Mouse (Mus musculus) retina, embryonic 14.5 days (tissue): ENCODE measurements around the gene Epp13.
"Not testable (repeated sequence)": the region's sequence is repeated elsewhere in the genome, so short reads cannot be mapped to it uniquely, and the experiment has no call there.

Experiments
- DNase-seq: peaks from one replicate; pipeline ENCODE4 v3.0.0-alpha.2; 2015; ENCODE audit warnings: low spot score

Epp13 gene

DNA sequence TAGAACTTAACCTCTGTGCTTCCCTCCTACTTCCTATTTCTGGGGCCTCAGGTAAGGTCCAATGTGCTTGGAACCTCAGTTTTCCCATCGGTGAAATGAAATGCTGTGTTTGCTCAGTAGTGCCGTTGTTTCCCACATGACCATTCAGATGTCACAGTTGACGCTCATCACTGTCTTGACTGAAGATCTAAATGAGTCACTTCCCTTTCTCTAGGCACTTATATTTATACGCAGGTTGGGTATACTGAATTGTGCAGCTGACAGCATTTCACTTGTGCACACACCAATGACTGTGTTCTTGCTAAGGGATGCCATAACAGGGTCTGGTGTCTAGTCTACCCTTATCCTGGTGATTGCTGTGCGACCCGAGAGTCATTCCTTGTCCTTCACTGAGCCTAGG lies 32.9 kb downstream of the Epp13 start:
- DNase-seq = no peak

DNA sequence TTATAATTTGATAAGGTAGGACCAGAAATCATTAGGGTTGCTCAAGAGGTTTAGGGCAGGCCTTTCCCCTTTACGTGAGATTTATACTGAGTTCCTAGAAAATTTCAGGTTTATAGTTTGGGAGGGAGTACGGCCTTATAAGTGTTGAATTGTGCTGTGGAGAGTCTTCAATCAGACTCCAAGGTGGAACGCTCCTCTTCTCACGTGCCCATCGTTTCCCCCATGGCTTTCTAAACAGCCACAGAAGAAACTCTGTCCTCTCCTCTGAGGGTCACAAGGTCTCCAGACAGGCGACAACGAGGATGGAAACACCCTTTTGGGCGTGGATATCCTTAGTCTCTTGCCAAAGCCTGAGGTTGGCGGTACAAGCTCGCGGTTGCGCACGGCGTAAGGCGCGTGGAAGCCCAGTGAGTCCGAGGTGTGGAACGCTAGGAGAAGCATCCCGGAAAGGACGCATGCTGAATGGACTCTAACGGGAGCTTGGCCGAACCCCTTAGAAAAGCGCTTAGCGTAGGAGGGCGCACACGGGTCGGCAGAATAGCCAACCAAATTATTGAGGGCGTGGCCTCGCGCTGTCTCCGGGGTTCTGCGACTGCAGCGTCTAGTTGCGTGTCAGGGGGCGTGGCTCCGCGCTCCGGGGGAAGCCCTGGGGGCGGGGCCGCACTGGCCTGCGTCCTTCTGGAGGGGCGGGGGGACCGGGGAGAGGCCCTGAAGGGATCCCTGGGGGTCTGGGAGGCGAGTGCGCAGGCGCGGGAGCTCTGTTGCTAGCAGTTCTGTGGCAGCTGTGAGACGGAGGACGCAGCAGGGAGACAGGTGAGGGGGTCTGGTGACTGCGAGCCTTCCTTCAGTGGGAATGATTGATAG lies 33.6 kb downstream of the Epp13 start, which contains the start of gene Zfp667:
Gene Zfp667, plus strand, starts transcription at position 738 of the 864 bp plus-strand sequence.
- DNase-seq = peak; percentile 99

DNA sequence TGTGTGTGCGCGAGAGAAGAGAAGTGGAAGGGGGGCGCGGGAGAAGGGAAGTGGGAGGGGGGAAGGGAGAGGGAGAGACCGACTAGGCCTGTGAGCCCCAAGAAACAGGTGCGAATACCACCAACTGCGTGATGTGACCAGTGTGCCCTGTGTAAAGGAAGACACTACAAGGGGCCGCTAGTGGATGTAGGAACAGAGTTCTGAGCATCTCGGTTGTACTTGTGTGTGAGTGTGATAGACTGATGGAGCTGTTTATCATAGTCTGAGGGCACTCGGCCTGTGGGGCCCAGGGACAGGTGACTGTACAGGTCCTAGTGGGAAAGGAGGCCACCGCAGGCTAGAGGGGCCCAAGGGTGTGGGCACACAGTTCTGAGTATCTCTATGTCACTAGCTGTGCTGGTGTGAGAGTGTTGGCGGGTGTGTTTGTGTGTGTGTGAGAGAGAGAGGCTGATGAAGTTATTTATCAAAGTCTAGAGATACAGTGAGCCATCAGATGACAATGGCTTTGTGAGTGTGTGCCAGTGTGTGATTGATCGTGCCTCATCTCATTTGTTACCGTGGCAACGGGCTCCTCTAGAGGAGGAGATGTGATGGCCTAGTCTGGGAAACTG lies 34.5 kb downstream of the Epp13 start:
- DNase-seq = peak; percentile 47

DNA sequence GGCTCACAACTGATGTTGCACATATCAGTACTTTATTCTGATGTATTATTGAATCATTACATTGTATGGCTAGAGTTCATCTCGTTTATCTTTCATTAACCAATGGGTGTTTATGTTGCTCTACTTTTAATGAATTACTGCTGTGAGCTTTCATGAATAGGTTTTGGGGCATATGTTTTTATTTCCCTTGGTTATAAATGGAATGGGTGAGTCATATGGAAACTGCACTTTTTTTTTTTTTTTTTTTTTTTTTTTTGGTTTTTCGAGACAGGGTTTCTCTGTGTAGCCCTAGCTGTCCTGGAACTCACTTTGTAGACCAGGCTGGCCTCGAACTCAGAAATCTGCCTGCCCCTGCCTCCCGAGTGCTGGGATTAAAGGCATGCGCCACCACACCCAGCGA lies 38.6 kb downstream of the Epp13 start:
- not testable (repeated sequence) for DNase-seq

DNA sequence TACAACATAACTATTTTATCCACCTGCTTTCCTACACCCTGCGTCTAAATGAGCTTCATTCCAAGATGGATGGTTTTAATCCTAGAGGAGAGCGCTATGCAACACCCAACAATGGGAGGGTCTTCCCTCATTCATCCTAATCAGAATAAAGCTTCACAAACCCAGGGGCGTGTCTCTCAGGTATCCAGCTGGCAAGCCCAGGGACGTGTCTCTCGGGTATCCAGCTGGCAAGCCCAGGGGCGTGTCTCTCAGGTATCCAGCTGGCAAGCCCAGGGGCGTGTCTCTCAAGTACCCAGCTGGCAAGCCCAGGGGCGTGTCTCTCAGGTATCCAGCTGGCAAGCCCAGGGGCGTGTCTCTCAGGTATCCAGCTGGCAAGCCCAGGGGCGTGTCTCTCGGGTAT lies 48.3 kb downstream of the Epp13 start:
- DNase-seq = not testable (repeated sequence)

DNA sequence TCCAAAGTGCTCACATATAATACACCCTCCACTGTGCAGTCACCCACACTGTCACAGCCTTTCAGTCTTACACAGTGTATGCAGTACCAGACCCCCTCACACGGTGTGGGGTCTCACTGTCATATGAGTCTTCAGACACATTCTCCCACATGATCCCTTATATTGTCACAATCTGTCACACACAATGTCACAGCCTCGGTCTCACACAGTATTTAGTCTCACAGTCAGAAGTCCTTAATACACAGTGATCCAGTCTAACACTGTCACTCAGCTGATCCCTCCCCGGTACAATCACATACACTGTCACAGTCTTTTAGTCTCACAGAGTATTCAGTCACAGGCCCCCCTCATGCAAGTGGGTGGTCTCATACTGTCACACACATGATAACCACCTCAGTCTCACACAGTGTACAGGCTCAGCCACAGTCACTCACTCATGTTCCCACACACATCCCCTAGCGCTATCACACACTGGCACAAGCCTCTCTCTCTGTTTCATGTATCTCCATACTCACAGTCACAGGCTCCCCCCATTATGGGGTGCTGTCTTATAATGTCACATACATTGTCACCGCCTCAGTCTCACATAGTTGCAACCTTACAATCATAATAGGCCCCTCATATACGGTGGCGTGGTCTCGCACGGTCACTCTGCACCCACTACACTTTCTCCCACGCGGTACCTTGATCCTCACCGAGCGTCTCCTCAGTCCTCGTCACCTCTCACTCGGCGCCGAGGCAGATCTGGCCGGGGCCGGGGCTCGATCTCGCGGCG lies 78.1 kb downstream of the Epp13 start:
- peak; percentile 36 for DNase-seq

DNA sequence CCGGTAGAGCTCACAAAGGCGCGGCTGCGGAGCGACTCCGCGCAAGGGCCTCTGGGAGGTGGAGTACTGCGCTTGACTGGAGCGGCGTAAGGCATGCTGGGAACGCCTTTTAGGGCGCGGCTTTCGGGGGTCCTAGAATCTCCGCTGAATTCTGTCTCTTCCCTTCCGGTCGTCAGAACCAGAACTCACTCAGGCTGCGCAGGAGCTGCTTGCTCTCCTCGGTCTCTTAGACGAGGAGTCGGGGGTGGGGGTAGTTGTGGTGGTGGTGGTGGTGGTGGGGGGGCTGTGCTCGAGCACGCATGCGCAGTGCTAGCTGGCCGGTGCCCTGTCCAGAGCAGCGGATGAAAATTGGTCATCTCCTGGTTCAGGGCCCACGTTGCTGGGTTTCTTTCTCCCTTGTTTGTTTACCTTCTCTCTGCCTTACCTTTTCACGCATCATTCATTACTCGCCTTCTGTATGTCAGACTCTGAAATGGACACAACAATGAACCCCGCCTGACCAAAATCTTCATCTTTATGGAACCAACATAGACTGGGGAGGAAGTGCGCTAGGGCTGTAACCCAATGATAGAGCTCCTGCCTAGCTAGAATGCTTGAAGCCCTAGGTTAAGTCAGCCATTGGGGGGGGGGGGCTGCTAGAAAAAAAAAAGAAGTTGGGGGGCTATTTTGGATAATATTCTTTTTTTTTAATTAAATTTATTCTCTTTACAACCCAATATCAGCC lies 78.9 kb downstream of the Epp13 start, which contains the start of gene Zfp583:
Gene Zfp583, minus strand, starts transcription at position 53 of the 724 bp plus-strand sequence.
- peak; percentile 90 for DNase-seq
